Mouse (Mus musculus): ENCODE data around the gene Rbm15.

- peak; percentile 76 for TF ChIP-seq CTCF (IDR thresholded peaks at IDR 0.05; ENCODE audit: low read depth)
- TF ChIP-seq EP300 (IDR thresholded peaks at IDR 0.05; ENCODE audit: low read depth): no peak
Measured at GRCm38 (mm10) chr3:107356964-107357441, 23.5 kb upstream of the Rbm15 start.

Data from liver, postnatal 0 days (tissue).